Mouse (Mus musculus) ovary, adult 2 months (tissue): ENCODE measurements around the gene Fam217b. TPM values are rescaled to one million over a fixed set of nuclear protein-coding genes. Genes with fewer than 3 reads are reported as not detected.

Experiments
- polyA plus RNA-seq: library from polyadenylated mRNA; depleted of rRNA; stranded (reverse); fragments of >200 nt; gene quantifications from 2 replicates; pipeline ENCODE4 v1.2.3, GENCODE M21; 2012; rRNA removed

The Fam217b gene
- polyA plus RNA-seq = 1.0 and 1.4 TPM in 2 replicates

GRCm38 (mm10) chr2:178414261-178415149, at the start of gene Fam217b, which contains the start of gene Ppp1r3d:
Gene Fam217b, plus strand, starts transcription at chr2:178414524.
Gene Ppp1r3d, minus strand, starts transcription at chr2:178414472.

GRCm38 (mm10) chr2:178407053-178407815, 7.1 kb upstream of the Fam217b start, which contains the start of gene Sycp2:
Gene Sycp2, minus strand, starts transcription at chr2:178407685.

GRCm38 (mm10) chr2:178430231-178430630, 15.9 kb downstream of the Fam217b start, which contains the start of gene Cdh26:
Gene Cdh26, plus strand, starts transcription at chr2:178430531.

Other genes starting within 250 kb of the Fam217b start
- gene Sycp2, start 6.8 kb upstream of the Fam217b start, polyA plus RNA-seq = not detected in 2 replicates
- gene Ppp1r3d, start 52 bp upstream of the Fam217b start, polyA plus RNA-seq = 7.2 and 10.7 TPM in 2 replicates
- gene Cdh26, start 16.0 kb downstream of the Fam217b start, polyA plus RNA-seq = not detected in 2 replicates